Mouse (Mus musculus): Measurements from ENCODE around the gene C1ql4.

DNA sequence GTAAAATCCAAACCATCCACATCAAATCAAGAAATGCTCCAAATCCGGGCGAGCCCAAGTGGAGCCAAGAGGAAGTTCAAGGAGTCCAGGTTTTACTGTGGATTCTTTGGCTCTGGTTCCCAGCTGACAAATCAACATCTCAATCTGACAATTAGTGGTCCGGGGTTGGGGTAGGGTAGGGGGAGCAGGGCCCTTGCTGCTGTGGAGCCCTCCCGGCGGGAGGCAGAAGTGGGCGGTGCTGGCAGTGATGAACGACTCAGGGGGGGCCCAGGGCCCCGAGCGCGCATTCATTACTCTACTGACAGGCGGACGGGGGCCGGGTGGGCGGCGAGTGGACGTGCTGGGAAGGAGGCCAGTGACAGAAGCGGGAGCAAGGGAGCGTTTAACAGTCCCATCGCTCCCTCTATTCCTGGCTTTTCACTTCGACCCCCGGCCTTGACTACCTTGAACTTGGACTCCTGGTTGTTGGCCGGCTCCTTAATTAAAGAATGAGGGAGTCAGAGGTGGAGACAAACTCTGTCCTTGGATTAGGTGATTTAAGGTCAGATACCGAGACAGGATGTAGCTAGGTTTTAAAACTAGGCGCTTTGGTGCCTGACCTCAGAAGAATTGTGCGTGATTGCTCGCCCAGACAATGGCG, 7.1 kb upstream of the C1ql4 start:
- no peak for TF ChIP-seq GATA1 (IDR thresholded peaks at IDR 0.05; ENCODE audit: borderline replicate concordance, low read length)
- no peak for TF ChIP-seq FLI1 (IDR thresholded peaks at IDR 0.05; ENCODE audit: low read length)
